ENCODE assay signal across 8 mouse cellular contexts in the genomic region with DNA sequence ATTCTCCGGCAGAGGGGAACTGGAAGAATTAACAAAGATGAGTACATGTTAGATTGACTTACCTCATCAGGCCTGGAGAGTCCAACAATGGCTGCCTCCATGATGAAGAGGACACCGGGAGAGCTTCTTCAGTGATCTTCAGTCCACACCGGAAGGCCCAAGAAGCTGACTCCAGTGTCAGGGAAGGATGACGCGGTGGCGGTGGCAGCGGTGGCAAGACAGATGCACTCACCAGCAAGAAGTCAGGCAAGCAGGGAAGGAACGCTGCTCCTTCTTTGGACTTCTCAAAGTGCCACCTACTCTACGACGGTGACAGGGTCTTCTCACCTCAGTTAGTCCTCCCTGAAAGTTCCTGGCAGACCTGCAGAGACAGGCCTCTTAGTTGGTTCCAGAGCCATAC. TPM values are rescaled to one million over a fixed set of nuclear protein-coding genes. Genes with fewer than 3 reads are reported as not detected.
DNase-seq lines count a peak whose midpoint lies in the region; ATAC-seq and TF ChIP-seq lines count a peak whose summit lies in the region.
"Not testable (repeated sequence)": the region's sequence is repeated elsewhere in the genome, so short reads cannot be mapped to it uniquely, and the experiment has no call there.

A gene (minus strand): TSS at position 101 of the 400 bp plus-strand sequence.

- H3K4me3 ChIP-seq in embryonic facial prominence, embryonic 15.5 days (replicated peaks); kidney, postnatal 0 days (replicated peaks; ENCODE audit: low read depth, low read length); limb, embryonic 11.5 days (ENCODE audit: low read depth, low read length); stomach, embryonic 14.5 days (ENCODE audit: low read depth, low read length): not testable (repeated sequence)

- H3K36me3 ChIP-seq in embryonic facial prominence, embryonic 15.5 days = peaks cover 67% of the 10 kb centered on the region
- peaks cover 45% of the 10 kb centered on the region for H3K36me3 ChIP-seq in kidney, postnatal 0 days (ENCODE audit: insufficient read depth, low read length)
- peaks cover 39% of the 10 kb centered on the region for H3K36me3 ChIP-seq in limb, embryonic 11.5 days (ENCODE audit: control insufficient read depth, insufficient read depth, low read length)
- H3K36me3 ChIP-seq in stomach, embryonic 14.5 days (ENCODE audit: control insufficient read depth, insufficient read depth, low read length) = peaks cover 47% of the 10 kb centered on the region

- H3K9ac ChIP-seq in embryonic facial prominence, embryonic 15.5 days; kidney, postnatal 0 days (ENCODE audit: low read depth, low read length); limb, embryonic 11.5 days (ENCODE audit: low read length); stomach, embryonic 14.5 days (replicated peaks; ENCODE audit: low read depth, low read length): not testable (repeated sequence)

- not testable (repeated sequence) for ATAC-seq in embryonic facial prominence, embryonic 15.5 days (ENCODE audit: insufficient number of reproducible peaks, low FRiP score, low TSS enrichment, low read depth); kidney, postnatal 0 days (replicated peaks; ENCODE audit: low FRiP score, low read depth); limb, embryonic 11.5 days (ENCODE audit: insufficient number of reproducible peaks, low FRiP score, low TSS enrichment, low read depth); megakaryocyte progenitor cell, adult 5-6 weeks (replicated peaks; ENCODE audit: poor library complexity); stomach, embryonic 14.5 days (ENCODE audit: insufficient number of reproducible peaks, insufficient read depth, low FRiP score, low read depth)

- H3K27ac ChIP-seq in embryonic facial prominence, embryonic 15.5 days (replicated peaks); kidney, postnatal 0 days; limb, embryonic 11.5 days (replicated peaks; ENCODE audit: low read depth, low read length); stomach, embryonic 14.5 days (ENCODE audit: low read length): not testable (repeated sequence)

- intact Hi-C loops in heart, postnatal 36 days (cut with DNase I) = not testable (repeated sequence)

- not testable (repeated sequence) for H3K27me3 ChIP-seq in embryonic facial prominence, embryonic 15.5 days; kidney, postnatal 0 days (ENCODE audit: insufficient read depth, low read length); limb, embryonic 11.5 days (ENCODE audit: control insufficient read depth, insufficient read depth, low read length); stomach, embryonic 14.5 days (ENCODE audit: control insufficient read depth, insufficient read depth, low read length)

- H3K4me1 ChIP-seq in embryonic facial prominence, embryonic 15.5 days = peaks cover 20% of the 10 kb centered on the region
- H3K4me1 ChIP-seq in kidney, postnatal 0 days (replicated peaks; ENCODE audit: insufficient read depth, low read length); limb, embryonic 11.5 days (ENCODE audit: control insufficient read depth, insufficient read depth, low read length); stomach, embryonic 14.5 days (ENCODE audit: control insufficient read depth, insufficient read depth, low read length): not testable (repeated sequence)

- not testable (repeated sequence) for H3K4me2 ChIP-seq in embryonic facial prominence, embryonic 15.5 days (replicated peaks); kidney, postnatal 0 days (ENCODE audit: low read length); limb, embryonic 11.5 days (ENCODE audit: low read depth, severe bottlenecking); stomach, embryonic 14.5 days (replicated peaks; ENCODE audit: low read depth, low read length)

- DNase-seq in adrenal gland, adult 8-10 months; gastrocnemius, postnatal 4 days (ENCODE audit: low spot score in 2 of 2); heart, postnatal 36 days; kidney, postnatal 0 days (ENCODE audit: low spot score); limb, embryonic 11.5 days (ENCODE audit: low spot score): not testable (repeated sequence)

- not testable (repeated sequence) for TF ChIP-seq CTCF in kidney, postnatal 0 days (IDR thresholded peaks at IDR 0.05; ENCODE audit: low read depth)

- not testable (repeated sequence) for H3K9me3 ChIP-seq in embryonic facial prominence, embryonic 15.5 days (replicated peaks); kidney, postnatal 0 days (replicated peaks; ENCODE audit: low read length); limb, embryonic 11.5 days (ENCODE audit: control insufficient read depth, low read length); stomach, embryonic 14.5 days (ENCODE audit: control insufficient read depth, low read depth, low read length)

- over 99% methylated on average over 8 of the region's 10 CpGs for WGBS in embryonic facial prominence, embryonic 15.5 days
- WGBS in kidney, postnatal 0 days = 98% methylated on average over 8 of the region's 10 CpGs
- WGBS in limb, embryonic 11.5 days = 93% methylated on average over 10 of the region's 10 CpGs
- WGBS in stomach, embryonic 14.5 days = 97% methylated on average over 10 of the region's 10 CpGs

RNA-seq across cellular contexts. Expression of the gene that starts here (rescaled TPM):
- total RNA-seq in adrenal gland, adult 8-10 months (2022) = 10 to 100 TPM; 22.4 to 28.2 (median 25.8) TPM
- 28.4 and 28.6 TPM in 2 replicates for polyA plus RNA-seq in embryonic facial prominence, embryonic 15.5 days (2015; fragmentation: Nextera tagmentation; extraction: Ambion mirVana)
- 10 to 100 TPM; 13.4 to 16.6 TPM for total RNA-seq in gastrocnemius, postnatal 4 days (2021)
- total RNA-seq in heart, postnatal 36 days (2021) = 10 to 100 TPM; 13.6 to 16.1 TPM
- polyA plus RNA-seq in kidney, postnatal 0 days (2015; fragmentation: Nextera tagmentation; extraction: Ambion mirVana) = 21.6 and 24.5 TPM in 2 replicates
- polyA plus RNA-seq in limb, embryonic 11.5 days (2014; fragmentation: Nextera tagmentation; extraction: Ambion mirVana) = 36.5 and 37.0 TPM in 2 replicates
- total RNA-seq in megakaryocyte progenitor cell, adult 5-6 weeks (2015) = 21.3 and 25.2 TPM in 2 replicates
- 23.5 and 33.6 TPM in 2 replicates for total RNA-seq in megakaryocyte progenitor cell, adult 5-6 weeks (2017)
- polyA plus RNA-seq in stomach, embryonic 14.5 days (2014; fragmentation: Nextera tagmentation; extraction: Ambion mirVana) = 30.4 and 30.9 TPM in 2 replicates
